Mouse (Mus musculus) heart, embryonic 15.5 days (tissue): Measurements from ENCODE around the gene Pknox2. TPM values are rescaled to one million over a fixed set of nuclear protein-coding genes. Genes with fewer than 3 reads are reported as not detected.
A peak's percentile ranks its signal among the peaks of the same experiment; 100 is the strongest.

Experiments
- ATAC-seq: fragments of 200-750 bp; cut with Nextera tagmentation; replicated peaks from 2 replicates; pipeline ENCODE4 v1.8.0; 2017; ENCODE audit warnings: low read depth, moderate TSS enrichment; ENCODE audit not compliant: insufficient number of reproducible peaks, insufficient read depth, low FRiP score
- H3K27ac ChIP-seq: fragments of 300-500 bp; sonication (generic); 2 replicates; pipeline ENCODE4 v1.5.1; 2015; ENCODE audit warnings: mild to moderate bottlenecking, inconsistent platforms
- H3K27me3 ChIP-seq: fragments of 300-500 bp; sonication (generic); 2 replicates; pipeline ENCODE4 v1.6.1; 2015; ENCODE audit warnings: inconsistent platforms
- H3K36me3 ChIP-seq: fragments of 300-500 bp; sonication (generic); 2 replicates; pipeline ENCODE4 v1.6.1; 2015; ENCODE audit warnings: mild to moderate bottlenecking, inconsistent platforms
- H3K4me1 ChIP-seq: fragments of 300-500 bp; sonication (generic); replicated peaks from 2 replicates; pipeline ENCODE4 v1.6.1; 2015; ENCODE audit warnings: inconsistent platforms
- H3K4me2 ChIP-seq: fragments of 300-500 bp; sonication (generic); 2 replicates; pipeline ENCODE4 v1.6.1; 2015; ENCODE audit warnings: inconsistent platforms, mild to moderate bottlenecking, moderate library complexity
- H3K4me3 ChIP-seq: fragments of 300-500 bp; sonication (generic); 2 replicates; pipeline ENCODE4 v1.5.1; 2015; ENCODE audit warnings: mild to moderate bottlenecking, inconsistent platforms
- H3K9ac ChIP-seq: fragments of 300-500 bp; sonication (generic); 2 replicates; pipeline ENCODE4 v1.6.1; 2015; ENCODE audit warnings: mild to moderate bottlenecking, inconsistent platforms
- H3K9me3 ChIP-seq: fragments of 300-500 bp; sonication (generic); replicated peaks from 2 replicates; pipeline ENCODE4 v1.6.1; 2016; ENCODE audit warnings: inconsistent platforms
- WGBS: fragments of 180-500 bp; shearing (Covaris S2); methylation state at CpG from one replicate; pipeline ENCODE4 v1.1.7; 2015; ENCODE audit warnings: mixed read lengths; 5-methylcytosine and 5-hydroxymethylcytosine counted together
- polyA plus RNA-seq: library from polyadenylated mRNA; unstranded; fragments of >200 nt; fragmentation: Nextera tagmentation; extraction: Ambion mirVana; gene quantifications from 2 replicates; pipeline ENCODE4 v1.2.1, GENCODE M21; 2015

Pknox2 gene
- polyA plus RNA-seq, 1 experiment from 2014 or later: 4.6 TPM

- WGBS: 54% methylated on average over 2 of the region's 2 CpGs
- Histone ChIP-seq H3K36me3 (no peaks in the 10 kb centered on the region), H3K27ac (no peak overlapping the region)
These were observed 13.5 kb upstream of the Pknox2 start for GRCm38 (mm10) chr9:37160686-37161085.

GRCm38 (mm10) chr9:37147886-37148285 is 679 bp upstream of the Pknox2 start:
- Histone ChIP-seq H3K4me2 (no peak overlapping the region), H3K4me1 (peaks cover 24% of the 10 kb centered on the region), H3K27ac (no peak overlapping the region), H3K4me3 (no peak overlapping the region), H3K36me3 (no peaks in the 10 kb centered on the region), H3K27me3 (peaks cover 9% of the 10 kb centered on the region; the same call in 1 of the 2 replicates), H3K9me3 (no peaks in the 10 kb centered on the region), H3K9ac (no peak overlapping the region)
- no peak for ATAC-seq
- WGBS: 47% methylated on average over 4 of the region's 4 CpGs

More at GRCm38 (mm10) chr9:37160686-37161085, 13.5 kb upstream of the Pknox2 start:
- H3K4me2 ChIP-seq: no peak overlapping the region
- H3K4me1 ChIP-seq: no peaks in the 10 kb centered on the region
- H3K4me3 ChIP-seq: no peak overlapping the region
- H3K9ac ChIP-seq: no peak overlapping the region
- H3K9me3 ChIP-seq: no peaks in the 10 kb centered on the region
- ATAC-seq: no peak
- H3K27me3 ChIP-seq: peaks cover 5% of the 10 kb centered on the region; the same call in 1 of the 2 replicates

- Histone ChIP-seq H3K9ac (peak overlapping the region; percentile 84), H3K9me3 (no peaks in the 10 kb centered on the region), H3K36me3 (no peaks in the 10 kb centered on the region), H3K4me3 (peak overlapping the region; percentile 81), H3K27me3 (peaks cover 9% of the 10 kb centered on the region; the same call in 1 of the 2 replicates), H3K27ac (peak overlapping the region; percentile 95), H3K4me1 (peaks cover 24% of the 10 kb centered on the region), H3K4me2 (peak overlapping the region; percentile 95)
- under 1% methylated on average over 68 of the region's 75 CpGs for WGBS
- ATAC-seq: peak; percentile 82
These were observed 426 bp downstream of the Pknox2 start for GRCm38 (mm10) chr9:37146603-37147358.

GRCm38 (mm10) chr9:37146353-37146602 is 929 bp downstream of the Pknox2 start:
- no peaks in the 10 kb centered on the region for H3K36me3 ChIP-seq
- H3K4me2 ChIP-seq: peak overlapping the region; percentile 95
- peak overlapping the region; percentile 84 for H3K9ac ChIP-seq
- peak overlapping the region; percentile 81 for H3K4me3 ChIP-seq
- peaks cover 26% of the 10 kb centered on the region for H3K4me1 ChIP-seq
- H3K9me3 ChIP-seq: no peaks in the 10 kb centered on the region
- 0% methylated on average over 12 of the region's 12 CpGs for WGBS
- peaks cover 9% of the 10 kb centered on the region for H3K27me3 ChIP-seq
- H3K27ac ChIP-seq: peak overlapping the region; percentile 95
- peak; percentile 29 for ATAC-seq

- no peaks in the 10 kb centered on the region for H3K36me3 ChIP-seq
- under 1% methylated on average over 42 of the region's 43 CpGs for WGBS
- peak overlapping the region; percentile 84 for H3K9ac ChIP-seq
- no peaks in the 10 kb centered on the region for H3K9me3 ChIP-seq
- H3K4me3 ChIP-seq: peak overlapping the region; percentile 81
- H3K4me2 ChIP-seq: peak overlapping the region; percentile 95
- peak overlapping the region; percentile 95 for H3K27ac ChIP-seq
- peaks cover 30% of the 10 kb centered on the region for H3K4me1 ChIP-seq
- ATAC-seq: no peak
- H3K27me3 ChIP-seq: peaks cover 9% of the 10 kb centered on the region
These were observed 1.4 kb downstream of the Pknox2 start for GRCm38 (mm10) chr9:37145616-37146352.

- peak overlapping the region; percentile 81 for H3K4me3 ChIP-seq
- H3K27ac ChIP-seq: peak overlapping the region; percentile 95
- H3K4me1 ChIP-seq: peaks cover 36% of the 10 kb centered on the region
- WGBS: 2% methylated on average over 26 of the region's 26 CpGs
- no peak for ATAC-seq
- H3K27me3 ChIP-seq: peaks cover 9% of the 10 kb centered on the region
- H3K9me3 ChIP-seq: no peaks in the 10 kb centered on the region
- H3K36me3 ChIP-seq: no peaks in the 10 kb centered on the region
- peak overlapping the region; percentile 95 for H3K4me2 ChIP-seq
- H3K9ac ChIP-seq: peak overlapping the region; percentile 84
These were observed 2.0 kb downstream of the Pknox2 start for GRCm38 (mm10) chr9:37145151-37145615.

GRCm38 (mm10) chr9:37144696-37145095 is 2.5 kb downstream of the Pknox2 start:
- Histone ChIP-seq H3K27me3 (peaks cover 9% of the 10 kb centered on the region), H3K4me1 (peaks cover 39% of the 10 kb centered on the region), H3K9me3 (no peaks in the 10 kb centered on the region), H3K27ac (no peak overlapping the region), H3K36me3 (no peaks in the 10 kb centered on the region), H3K4me3 (peak overlapping the region; percentile 81), H3K4me2 (peak overlapping the region; percentile 95), H3K9ac (no peak overlapping the region)
- no peak for ATAC-seq
- WGBS: 24% methylated on average over 6 of the region's 6 CpGs

GRCm38 (mm10) chr9:37144251-37144650 is 3.0 kb downstream of the Pknox2 start:
- H3K4me1 ChIP-seq: peaks cover 44% of the 10 kb centered on the region
- H3K4me3 ChIP-seq: peak overlapping the region; percentile 81
- no peak for ATAC-seq
- no peak overlapping the region; the same call in 1 of the 2 replicates for H3K27ac ChIP-seq
- no peak overlapping the region for H3K9ac ChIP-seq
- peaks cover 9% of the 10 kb centered on the region for H3K27me3 ChIP-seq
- H3K4me2 ChIP-seq: peak overlapping the region; percentile 95
- WGBS: 12% methylated on average over 21 of the region's 21 CpGs
- H3K9me3 ChIP-seq: no peaks in the 10 kb centered on the region
- no peaks in the 10 kb centered on the region for H3K36me3 ChIP-seq

- Histone ChIP-seq H3K27ac (no peak overlapping the region), H3K9me3 (no peaks in the 10 kb centered on the region), H3K4me2 (peak overlapping the region; percentile 95; the same call in 1 of the 2 replicates), H3K27me3 (peaks cover 8% of the 10 kb centered on the region), H3K4me3 (no peak overlapping the region), H3K36me3 (no peaks in the 10 kb centered on the region), H3K4me1 (peaks cover 45% of the 10 kb centered on the region), H3K9ac (no peak overlapping the region)
- no peak for ATAC-seq
- WGBS: 59% methylated on average over 12 of the region's 12 CpGs
These were observed 3.9 kb downstream of the Pknox2 start for GRCm38 (mm10) chr9:37143046-37143931.

- H3K27ac ChIP-seq: 0 out of 2 replicates have a peak overlapping the region, but pooled peaks have one; percentile 2
- no peak overlapping the region for H3K4me2 ChIP-seq
- H3K36me3 ChIP-seq: no peaks in the 10 kb centered on the region
- no peaks in the 10 kb centered on the region; the same call in none of the 2 replicates for H3K27me3 ChIP-seq
- no peak overlapping the region for H3K4me3 ChIP-seq
- H3K9ac ChIP-seq: no peak overlapping the region
- H3K4me1 ChIP-seq: peaks cover 45% of the 10 kb centered on the region
- no peaks in the 10 kb centered on the region for H3K9me3 ChIP-seq
- 39% methylated on average over 4 of the region's 4 CpGs for WGBS
- ATAC-seq: no peak
These were observed 5.1 kb downstream of the Pknox2 start for GRCm38 (mm10) chr9:37142107-37142506.
